Mouse (Mus musculus) left cerebral cortex, postnatal 14 days (tissue): ENCODE measurements at regions not wholly inside any gene's neighbourhood (a gene's known extent, or its start where the extent isn't known, plus 50 kb on each side); places are given as distances from the start of the nearest gene placed in this dataset.

Experiments used
- DNase-seq, 2 experiments: peaks; one replicate each; pipeline ENCODE4 v3.0.0; 2021 to 2022; ENCODE audit warnings: low spot score in 2 of 2, mixed read lengths in 1 of 2
- intact Hi-C: fragments of 180-260 bp; cut with DNase I; formaldehyde crosslinking; loops from one replicate; pipeline ENCODE4 v1.15.1; 2025

GRCm38 (mm10) chr10:65614204-65614603 is 1481.7 kb upstream of the Jmjd1c start:
- DNase-seq: peak; percentile 8 to 31
- intact Hi-C loops: no loop called here
